Mouse (Mus musculus) olfactory bulb, adult 2 months (tissue): Measurements from ENCODE around the gene Emid1.

Source experiments
- CTCF ChIP-seq: fragments of 200-500 bp; IDR thresholded peaks from 2 replicates; pipeline ENCODE4 v1.5.1; 2012; ENCODE audit warnings: low read depth, mild to moderate bottlenecking, low read length, moderate library complexity; ENCODE audit not compliant: insufficient read depth
- POLR2A ChIP-seq: fragments of 200-500 bp; IDR thresholded peaks from 2 replicates; pipeline ENCODE4 v1.6.1; 2012; ENCODE audit warnings: mild to moderate bottlenecking, low read depth, low read length, moderate library complexity; ENCODE audit not compliant: insufficient read depth

DNA sequence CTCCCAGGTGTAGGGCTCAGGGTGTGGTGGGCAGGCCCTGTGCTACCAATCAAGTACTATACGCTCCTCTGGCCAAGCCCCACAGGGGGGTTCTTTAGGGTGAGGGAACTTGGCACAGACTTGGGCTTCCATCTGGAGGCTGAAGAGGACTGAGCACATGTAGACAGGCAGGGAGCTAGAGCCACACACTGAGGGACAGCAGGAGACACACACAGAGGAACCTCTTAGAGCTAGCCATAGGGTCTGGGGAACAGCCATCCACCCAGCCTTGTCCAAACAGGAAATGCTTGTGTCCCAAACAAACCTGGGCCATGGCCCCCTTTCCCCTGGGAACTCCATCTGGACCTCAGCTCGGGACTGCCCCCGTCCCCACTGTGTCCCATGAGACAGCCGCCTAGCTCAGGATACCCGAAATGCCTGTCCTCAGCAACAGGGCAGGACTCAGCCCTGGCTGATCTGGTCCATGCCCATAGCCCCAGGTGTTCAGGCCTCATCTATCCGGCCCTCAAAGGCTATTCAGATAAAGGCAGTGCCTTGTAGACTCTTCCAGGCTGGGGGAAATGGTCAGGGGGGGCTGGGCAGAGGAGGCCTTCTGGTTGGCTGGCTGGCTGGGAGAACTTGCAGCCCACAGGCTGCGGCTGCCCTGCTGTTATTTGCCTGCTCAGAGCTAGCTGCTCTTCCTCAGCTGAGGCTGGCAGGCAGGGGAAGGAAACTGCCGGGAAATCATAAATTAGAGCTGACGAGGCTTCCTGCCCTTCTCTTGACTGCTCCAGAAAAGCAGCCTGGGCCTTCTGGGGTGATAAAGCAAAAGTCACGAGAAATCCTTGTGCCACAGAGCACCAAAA lies 3.1 kb upstream of the Emid1 start:
- TF ChIP-seq POLR2A (no peak), CTCF (no peak)
